ENCODE assay signal across 18 mouse cellular contexts in the genomic region with DNA sequence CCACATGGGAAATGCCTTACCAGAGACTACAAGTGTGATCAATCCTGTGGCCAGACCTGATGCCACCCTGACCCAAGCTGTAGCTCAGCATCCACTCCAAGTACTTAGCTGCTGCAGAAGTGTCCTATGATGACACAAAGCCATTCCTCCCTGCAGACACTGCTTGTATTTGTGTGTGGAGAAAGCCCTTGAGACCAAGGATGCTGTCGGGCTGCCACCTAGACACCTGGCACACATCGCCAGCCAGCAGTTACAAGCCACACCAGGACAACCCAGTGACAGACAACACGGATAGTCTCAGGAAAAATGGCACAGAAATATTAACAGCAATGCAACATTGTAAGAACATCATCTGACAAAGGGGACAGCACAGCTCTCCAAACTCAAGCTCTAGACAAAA. TPM values are rescaled to one million over a fixed set of nuclear protein-coding genes. Genes with fewer than 3 reads are reported as not detected.
DNase-seq lines count a peak whose midpoint lies in the region; ATAC-seq lines count a peak whose summit lies in the region.
"Had no signal": no experiment of that assay in that cellular context is flagged by ENCODE, and none has a peak within 500 bp of the region (broad histone marks: within the 10 kb centered on the region; RNA-seq: fewer than 3 reads in every experiment).

No protein-coding gene starts in this region.

- 91% methylated on average over 3 of the region's 3 CpGs for WGBS in embryonic facial prominence, embryonic 12.5 days
- 96% methylated on average over 3 of the region's 3 CpGs for WGBS in embryonic facial prominence, embryonic 10.5 days
- WGBS in heart, embryonic 14.5 days = 88% methylated on average over 3 of the region's 3 CpGs
- 89% methylated on average over 3 of the region's 3 CpGs for WGBS in lung, embryonic 15.5 days
- WGBS in neural tube, embryonic 13.5 days = 72% methylated on average over 3 of the region's 3 CpGs

- intact Hi-C loops in heart, postnatal 10 days (cut with DNase I) = no loop called here

- H3K4me2 ChIP-seq in embryonic facial prominence, embryonic 12.5 days (replicated peaks) = no peak overlapping the region
- no peak overlapping the region for H3K4me2 ChIP-seq in heart, embryonic 14.5 days (ENCODE audit: low read length)
- H3K4me2 ChIP-seq in lung, embryonic 15.5 days = no peak overlapping the region
- peak overlapping the region; percentile 21; the same call in 1 of the 2 replicates for H3K4me2 ChIP-seq in neural tube, embryonic 13.5 days

- H3K27me3 ChIP-seq in embryonic facial prominence, embryonic 12.5 days = no peaks in the 10 kb centered on the region
- H3K27me3 ChIP-seq in embryonic facial prominence, embryonic 10.5 days (replicated peaks; ENCODE audit: low read depth, poor library complexity, severe bottlenecking) = no peaks in the 10 kb centered on the region
- H3K27me3 ChIP-seq in heart, embryonic 14.5 days (ENCODE audit: control insufficient read depth, insufficient read depth, low read length) = no peaks in the 10 kb centered on the region
- H3K27me3 ChIP-seq in lung, embryonic 15.5 days = no peaks in the 10 kb centered on the region
- H3K27me3 ChIP-seq in neural tube, embryonic 13.5 days = no peaks in the 10 kb centered on the region
- H3K27me3 ChIP-seq: megakaryocyte, embryonic 14.5 days had no signal

- no peak for ATAC-seq in embryonic facial prominence, embryonic 12.5 days (ENCODE audit: insufficient number of reproducible peaks, insufficient read depth, low FRiP score, low TSS enrichment)
- ATAC-seq in heart, embryonic 14.5 days (ENCODE audit: insufficient number of reproducible peaks, insufficient read depth, low FRiP score, low read depth) = no peak
- ATAC-seq in lung, embryonic 15.5 days (ENCODE audit: borderline replicate concordance, extremely low read depth, low FRiP score, low TSS enrichment) = no peak
- ATAC-seq in neural tube, embryonic 13.5 days (ENCODE audit: low read depth) = no peak

- peaks cover 17% of the 10 kb centered on the region for H3K4me1 ChIP-seq in embryonic facial prominence, embryonic 12.5 days
- peaks cover 9% of the 10 kb centered on the region; the same call in 1 of the 2 replicates for H3K4me1 ChIP-seq in embryonic facial prominence, embryonic 10.5 days
- H3K4me1 ChIP-seq in heart, embryonic 14.5 days (ENCODE audit: control insufficient read depth in 2 of 2, insufficient read depth in 2 of 2, low read length in 2 of 2) = peaks cover 32 to 57% of the 10 kb centered on the region in 2 experiments
- peaks cover 20% of the 10 kb centered on the region for H3K4me1 ChIP-seq in lung, embryonic 15.5 days
- peaks cover 68% of the 10 kb centered on the region for H3K4me1 ChIP-seq in neural tube, embryonic 13.5 days (replicated peaks)

- no peak overlapping the region for H3K9ac ChIP-seq in embryonic facial prominence, embryonic 12.5 days
- no peak overlapping the region for H3K9ac ChIP-seq in heart, embryonic 14.5 days (ENCODE audit: low read length)
- H3K9ac ChIP-seq in lung, embryonic 15.5 days = no peak overlapping the region
- peak overlapping the region; percentile 50; the same call in 1 of the 2 replicates for H3K9ac ChIP-seq in neural tube, embryonic 13.5 days

- 0 out of 2 replicates have a peak overlapping the region, but pooled peaks have one; percentile 27 for H3K27ac ChIP-seq in embryonic facial prominence, embryonic 12.5 days
- no peak overlapping the region for H3K27ac ChIP-seq in embryonic facial prominence, embryonic 10.5 days (replicated peaks)
- H3K27ac ChIP-seq in heart, embryonic 14.5 days (replicated peaks in 1 of 2; ENCODE audit: control insufficient read depth in 1 of 2, insufficient read depth in 1 of 2, low read depth in 2 of 2, low read length in 2 of 2) = peak overlapping the region; percentile 13 to 44; a peak in 1 of 4 replicates
- peak overlapping the region; percentile 16; the same call in 1 of the 2 replicates for H3K27ac ChIP-seq in lung, embryonic 15.5 days
- H3K27ac ChIP-seq in neural tube, embryonic 13.5 days (replicated peaks) = peak overlapping the region; percentile 86

- H3K4me3 ChIP-seq in embryonic facial prominence, embryonic 12.5 days = no peak overlapping the region
- H3K4me3 ChIP-seq in embryonic facial prominence, embryonic 10.5 days = no peak overlapping the region
- H3K4me3 ChIP-seq in heart, embryonic 14.5 days (ENCODE audit: control insufficient read depth in 1 of 2, insufficient read depth in 1 of 2, low read depth in 1 of 2, low read length in 2 of 2) = no peak overlapping the region
- no peak overlapping the region for H3K4me3 ChIP-seq in lung, embryonic 15.5 days
- H3K4me3 ChIP-seq in neural tube, embryonic 13.5 days = no peak overlapping the region
- H3K4me3 ChIP-seq: megakaryocyte, embryonic 14.5 days had no signal

- peaks cover 28% of the 10 kb centered on the region for H3K36me3 ChIP-seq in embryonic facial prominence, embryonic 12.5 days
- peaks cover 64% of the 10 kb centered on the region for H3K36me3 ChIP-seq in embryonic facial prominence, embryonic 10.5 days (replicated peaks)
- peaks cover 26% of the 10 kb centered on the region for H3K36me3 ChIP-seq in heart, embryonic 14.5 days (ENCODE audit: control insufficient read depth, insufficient read depth, low read length)
- H3K36me3 ChIP-seq in lung, embryonic 15.5 days = peaks cover 19% of the 10 kb centered on the region
- peaks cover 26% of the 10 kb centered on the region for H3K36me3 ChIP-seq in neural tube, embryonic 13.5 days

- no peak for DNase-seq in embryonic facial prominence, embryonic 10.5 days (ENCODE audit: low spot score)
- DNase-seq in heart, postnatal 10 days = no peak
- DNase-seq in lung, postnatal 10 days = no peak
- no peak for DNase-seq in urinary bladder, adult 18-20 months (ENCODE audit: low spot score in 2 of 2)
- DNase-seq: cerebellum, adult 11 months; liver; lung, adult 2 months; thymus, postnatal 36 days had no signal

- H3K9me3 ChIP-seq in embryonic facial prominence, embryonic 12.5 days = no peaks in the 10 kb centered on the region
- H3K9me3 ChIP-seq in embryonic facial prominence, embryonic 10.5 days = no peaks in the 10 kb centered on the region
- H3K9me3 ChIP-seq in heart, embryonic 14.5 days (ENCODE audit: control insufficient read depth, low read length) = no peaks in the 10 kb centered on the region
- no peaks in the 10 kb centered on the region for H3K9me3 ChIP-seq in lung, embryonic 15.5 days
- H3K9me3 ChIP-seq in neural tube, embryonic 13.5 days = no peaks in the 10 kb centered on the region
- H3K9me3 ChIP-seq: megakaryocyte, embryonic 14.5 days had no signal

RNA-seq across cellular contexts. Expression of gene Fbxw8, which starts 9.8 kb away (rescaled TPM):
- polyA plus RNA-seq in embryonic facial prominence, embryonic 12.5 days (2016; fragmentation: Nextera tagmentation; extraction: Ambion mirVana) = 44.5 and 45.0 TPM in 2 replicates
- 35.0 and 36.6 TPM in 2 replicates for polyA plus RNA-seq in embryonic facial prominence, embryonic 10.5 days (2016; fragmentation: Nextera tagmentation; extraction: Ambion mirVana)
- 20.5 and 23.7 TPM in 2 replicates for polyA plus RNA-seq in heart, embryonic 14.5 days (2014; fragmentation: Nextera tagmentation; extraction: Ambion mirVana)
- 10 to 100 TPM; 50.1 to 58.1 TPM for total RNA-seq in heart, postnatal 10 days (2021)
- 30.2 and 30.9 TPM in 2 replicates for polyA plus RNA-seq in lung, embryonic 15.5 days (2015; fragmentation: Nextera tagmentation; extraction: Ambion mirVana)
- polyA plus RNA-seq in neural tube, embryonic 13.5 days (2015; fragmentation: Nextera tagmentation; extraction: Ambion mirVana) = 25.1 and 25.5 TPM in 2 replicates

RNA-seq across cellular contexts. Expression of gene Hrk, which starts 19.0 kb away (rescaled TPM):
- polyA plus RNA-seq in embryonic facial prominence, embryonic 12.5 days (2016; fragmentation: Nextera tagmentation; extraction: Ambion mirVana) = 0.45 and 0.85 TPM in 2 replicates
- 0.15 and 0.32 TPM in 2 replicates for polyA plus RNA-seq in embryonic facial prominence, embryonic 10.5 days (2016; fragmentation: Nextera tagmentation; extraction: Ambion mirVana)
- 0.04 and 0.09 TPM in 2 replicates for polyA plus RNA-seq in heart, embryonic 14.5 days (2014; fragmentation: Nextera tagmentation; extraction: Ambion mirVana)
- under 1 TPM; 0.30 to 0.38 TPM for total RNA-seq in heart, postnatal 10 days (2021)
- 0.06 TPM in 1 of 2 replicates, not detected in the other for polyA plus RNA-seq in lung, embryonic 15.5 days (2015; fragmentation: Nextera tagmentation; extraction: Ambion mirVana)
- polyA plus RNA-seq in neural tube, embryonic 13.5 days (2015; fragmentation: Nextera tagmentation; extraction: Ambion mirVana) = 3.3 and 3.4 TPM in 2 replicates
- total RNA-seq: common myeloid progenitor, adult 5-6 weeks; hematopoietic stem cell, adult 5-6 weeks; neutrophil, adult 5-6 weeks had no signal
- polyA plus RNA-seq: large intestine, adult 2 months; lung, adult 2 months; spleen, adult 2 months had no signal
